Mouse (Mus musculus): Measurements from ENCODE around the gene Herpud1. TPM values are rescaled to one million over a fixed set of nuclear protein-coding genes. Genes with fewer than 3 reads are reported as not detected.

Gene Herpud1
- polyA plus RNA-seq, 1 experiment = 56.0 TPM

GRCm38 (mm10) chr8:94436112-94436572 lies 49.9 kb downstream of the Herpud1 start:
- no peak for TF ChIP-seq POLR2A (IDR thresholded peaks at IDR 0.05; ENCODE audit: borderline replicate concordance, extremely low read depth, insufficient read depth, insufficient read length, poor library complexity, severe bottlenecking)
- no peak for TF ChIP-seq CTCF (IDR thresholded peaks at IDR 0.05; ENCODE audit: borderline replicate concordance, extremely low read depth, insufficient read depth, insufficient read length)
- DNase-seq (ENCODE audit: low read depth) = no peak

GRCm38 (mm10) chr8:94436900-94437299 lies 50.7 kb downstream of the Herpud1 start:
- TF ChIP-seq CTCF (IDR thresholded peaks at IDR 0.05; ENCODE audit: borderline replicate concordance, extremely low read depth, insufficient read depth, insufficient read length) (no peak), POLR2A (IDR thresholded peaks at IDR 0.05; ENCODE audit: borderline replicate concordance, extremely low read depth, insufficient read depth, insufficient read length, poor library complexity, severe bottlenecking) (no peak)
- DNase-seq (ENCODE audit: low read depth) = no peak

- TF ChIP-seq POLR2A (IDR thresholded peaks at IDR 0.05; ENCODE audit: borderline replicate concordance, extremely low read depth, insufficient read depth, insufficient read length, poor library complexity, severe bottlenecking) (no peak), CTCF (IDR thresholded peaks at IDR 0.05; ENCODE audit: borderline replicate concordance, extremely low read depth, insufficient read depth, insufficient read length) (no peak)
- DNase-seq (ENCODE audit: low read depth) = no peak
Observed at GRCm38 (mm10) chr8:94438659-94439058, 52.4 kb downstream of the Herpud1 start.

GRCm38 (mm10) chr8:94439691-94440090 lies 53.5 kb downstream of the Herpud1 start:
- DNase-seq (ENCODE audit: low read depth) = no peak
- TF ChIP-seq CTCF (IDR thresholded peaks at IDR 0.05; ENCODE audit: borderline replicate concordance, extremely low read depth, insufficient read depth, insufficient read length) (no peak), POLR2A (IDR thresholded peaks at IDR 0.05; ENCODE audit: borderline replicate concordance, extremely low read depth, insufficient read depth, insufficient read length, poor library complexity, severe bottlenecking) (no peak)

- TF ChIP-seq POLR2A (IDR thresholded peaks at IDR 0.05; ENCODE audit: borderline replicate concordance, extremely low read depth, insufficient read depth, insufficient read length, poor library complexity, severe bottlenecking) = no peak
- TF ChIP-seq CTCF (IDR thresholded peaks at IDR 0.05; ENCODE audit: borderline replicate concordance, extremely low read depth, insufficient read depth, insufficient read length) = no peak
- no peak for DNase-seq (ENCODE audit: low read depth)
Observed at GRCm38 (mm10) chr8:94440389-94440788, 54.2 kb downstream of the Herpud1 start.

- DNase-seq (ENCODE audit: low read depth) = no peak
- TF ChIP-seq POLR2A (IDR thresholded peaks at IDR 0.05; ENCODE audit: borderline replicate concordance, extremely low read depth, insufficient read depth, insufficient read length, poor library complexity, severe bottlenecking) (no peak), CTCF (IDR thresholded peaks at IDR 0.05; ENCODE audit: borderline replicate concordance, extremely low read depth, insufficient read depth, insufficient read length) (no peak)
Observed at GRCm38 (mm10) chr8:94441686-94442085, 55.4 kb downstream of the Herpud1 start.

GRCm38 (mm10) chr8:94443153-94443552 lies 56.9 kb downstream of the Herpud1 start:
- TF ChIP-seq CTCF (IDR thresholded peaks at IDR 0.05; ENCODE audit: borderline replicate concordance, extremely low read depth, insufficient read depth, insufficient read length) = no peak
- no peak for TF ChIP-seq POLR2A (IDR thresholded peaks at IDR 0.05; ENCODE audit: borderline replicate concordance, extremely low read depth, insufficient read depth, insufficient read length, poor library complexity, severe bottlenecking)
- DNase-seq (ENCODE audit: low read depth) = no peak

- DNase-seq (ENCODE audit: low read depth) = no peak
Observed at GRCm38 (mm10) chr8:94444480-94444879, 58.2 kb downstream of the Herpud1 start.

More at GRCm38 (mm10) chr8:94444480-94444879, 58.2 kb downstream of the Herpud1 start:
- no peak for TF ChIP-seq CTCF (IDR thresholded peaks at IDR 0.05; ENCODE audit: borderline replicate concordance, extremely low read depth, insufficient read depth, insufficient read length)
- no peak for TF ChIP-seq POLR2A (IDR thresholded peaks at IDR 0.05; ENCODE audit: borderline replicate concordance, extremely low read depth, insufficient read depth, insufficient read length, poor library complexity, severe bottlenecking)

Other genes with a start within 250 kb of the Herpud1 start
- not detected in 2 replicates for gene Mt4, start 249.2 kb upstream of the Herpud1 start, polyA plus RNA-seq (2012; rRNA removed)
- 139 and 158 TPM in 2 replicates for gene Mt3, start 233.8 kb upstream of the Herpud1 start, polyA plus RNA-seq (2012; rRNA removed)
- gene Mt2, start 213.8 kb upstream of the Herpud1 start, polyA plus RNA-seq (2012; rRNA removed) = 15.6 and 32.2 TPM in 2 replicates
- gene Mt1, start 207.4 kb upstream of the Herpud1 start, polyA plus RNA-seq (2012; rRNA removed) = 38.9 and 76.5 TPM in 2 replicates
- gene Nup93, start 171.9 kb upstream of the Herpud1 start, polyA plus RNA-seq (2012; rRNA removed) = 54.7 and 61.0 TPM in 2 replicates
- 0.29 and 0.41 TPM in 2 replicates for gene Slc12a3, start 57.2 kb upstream of the Herpud1 start, polyA plus RNA-seq (2012; rRNA removed)
- 0.36 and 0.64 TPM in 2 replicates for gene Nlrc5, start 47.9 kb downstream of the Herpud1 start, polyA plus RNA-seq (2012; rRNA removed)
- gene Cpne2, start 146.6 kb downstream of the Herpud1 start, polyA plus RNA-seq (2012; rRNA removed) = 30.1 and 31.5 TPM in 2 replicates
- gene Rspry1, start 215.5 kb downstream of the Herpud1 start, polyA plus RNA-seq (2012; rRNA removed) = 26.4 and 31.7 TPM in 2 replicates
- gene Fam192a, start 215.6 kb downstream of the Herpud1 start, polyA plus RNA-seq (2012; rRNA removed) = 51.6 and 57.2 TPM in 2 replicates